Mouse (Mus musculus): ENCODE results near the gene Tifa. TPM values are rescaled to one million over a fixed set of nuclear protein-coding genes. Genes with fewer than 3 reads are reported as not detected.

The Tifa gene
- total and polyA plus RNA-seq, 2 experiments from 2014 or later, result 1.9 to 3.8 TPM

DNA sequence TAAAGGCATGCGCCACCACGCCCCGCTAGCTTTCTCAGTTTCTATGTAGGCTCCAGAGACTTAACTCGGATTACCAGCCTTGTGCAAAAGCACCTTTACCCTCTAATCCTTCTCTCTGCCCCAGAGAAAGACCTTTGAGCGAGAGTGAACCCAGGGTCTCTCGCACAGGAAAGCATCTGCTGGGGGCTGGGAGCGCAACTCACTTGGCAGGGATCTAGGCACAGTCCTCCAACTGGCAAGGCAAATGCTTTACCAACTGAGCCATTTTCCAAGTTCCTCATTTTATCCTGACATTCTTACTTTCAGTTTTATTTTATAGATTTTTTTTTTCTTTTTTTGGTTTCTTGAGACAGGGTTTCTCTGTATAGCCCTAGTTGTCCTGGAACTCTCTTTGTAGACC lies 3.4 kb downstream of the Tifa start:
- Histone ChIP-seq H3K27ac (no peak overlapping the region), H3K4me2 (ENCODE audit: low read depth, low read length) (no peak overlapping the region), H3K27me3 (ENCODE audit: insufficient read depth, low read length) (peaks cover 6% of the 10 kb centered on the region; the same call in 1 of the 2 replicates), H3K36me3 (ENCODE audit: insufficient read depth, low read length) (no peaks in the 10 kb centered on the region), H3K4me3 (ENCODE audit: low read length) (no peak overlapping the region), H3K9ac (replicated peaks; ENCODE audit: low read length) (no peak overlapping the region), H3K4me1 (ENCODE audit: insufficient read depth, low read length) (0 out of 2 replicates have a peak, but pooled peaks cover 6% of the 10 kb centered on the region), H3K9me3 (ENCODE audit: low read length) (no peaks in the 10 kb centered on the region)
- no peak for ATAC-seq
- DNase-seq (ENCODE audit: low spot score), result no peak
- no peak for TF ChIP-seq CTCF (IDR thresholded peaks at IDR 0.05; ENCODE audit: low read depth)
- 77% methylated on average over 7 of the region's 7 CpGs for WGBS

DNA sequence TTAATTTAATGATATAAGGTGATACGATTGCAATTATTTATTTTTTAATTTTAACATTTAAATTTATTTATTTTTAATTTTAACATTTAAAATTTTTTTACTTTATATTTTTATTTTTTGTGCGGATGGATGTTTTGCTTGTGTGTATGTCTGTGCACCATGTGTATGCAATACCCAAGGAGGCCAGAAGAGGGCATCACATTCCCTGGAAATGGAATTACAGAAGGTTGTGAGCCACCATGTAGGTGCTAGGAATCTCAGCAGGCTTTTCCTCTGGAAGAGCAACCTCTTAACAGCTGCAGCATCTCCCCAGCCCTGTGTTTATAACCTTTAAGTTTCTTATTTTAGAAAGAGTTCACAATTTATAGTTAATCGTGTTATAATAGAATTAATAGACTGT lies 6.2 kb downstream of the Tifa start:
- no peak for DNase-seq (ENCODE audit: low spot score)
- no peaks in the 10 kb centered on the region for H3K4me1 ChIP-seq (ENCODE audit: insufficient read depth, low read length)
- H3K36me3 ChIP-seq (ENCODE audit: insufficient read depth, low read length), result no peaks in the 10 kb centered on the region
- WGBS, result 93% methylated on average over 3 of the region's 3 CpGs
- no peak overlapping the region for H3K4me3 ChIP-seq (ENCODE audit: low read length)
- H3K9ac ChIP-seq (replicated peaks; ENCODE audit: low read length), result no peak overlapping the region
- TF ChIP-seq CTCF (IDR thresholded peaks at IDR 0.05; ENCODE audit: low read depth), result peak; percentile 15; the same call in 1 of the 2 replicates
- H3K9me3 ChIP-seq (ENCODE audit: low read length), result no peaks in the 10 kb centered on the region
- H3K27me3 ChIP-seq (ENCODE audit: insufficient read depth, low read length), result no peaks in the 10 kb centered on the region
- H3K27ac ChIP-seq, result no peak overlapping the region
- ATAC-seq, result no peak
- no peak overlapping the region for H3K4me2 ChIP-seq (ENCODE audit: low read depth, low read length)

DNA sequence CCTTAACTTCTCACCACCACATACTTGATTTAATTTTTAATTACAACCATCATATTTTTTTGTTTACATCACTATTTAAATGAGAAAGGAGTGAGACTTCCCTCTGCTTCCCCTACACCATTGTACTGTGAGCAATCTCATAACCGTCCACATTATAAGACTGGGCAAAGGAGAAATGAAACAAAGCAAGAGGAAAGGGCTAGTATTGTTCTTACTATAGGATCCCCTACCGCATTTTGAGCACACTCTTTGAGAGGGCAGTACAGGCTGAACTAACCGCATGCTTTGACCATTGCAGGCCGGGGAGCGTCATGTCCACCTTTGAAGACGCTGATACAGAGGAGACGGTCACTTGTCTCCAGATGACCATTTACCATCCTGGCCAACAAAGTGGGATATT lies 6.7 kb downstream of the Tifa start:
- TF ChIP-seq CTCF (IDR thresholded peaks at IDR 0.05; ENCODE audit: low read depth), result no peak
- no peaks in the 10 kb centered on the region for H3K9me3 ChIP-seq (ENCODE audit: low read length)
- WGBS, result 96% methylated on average over 7 of the region's 7 CpGs

DNA sequence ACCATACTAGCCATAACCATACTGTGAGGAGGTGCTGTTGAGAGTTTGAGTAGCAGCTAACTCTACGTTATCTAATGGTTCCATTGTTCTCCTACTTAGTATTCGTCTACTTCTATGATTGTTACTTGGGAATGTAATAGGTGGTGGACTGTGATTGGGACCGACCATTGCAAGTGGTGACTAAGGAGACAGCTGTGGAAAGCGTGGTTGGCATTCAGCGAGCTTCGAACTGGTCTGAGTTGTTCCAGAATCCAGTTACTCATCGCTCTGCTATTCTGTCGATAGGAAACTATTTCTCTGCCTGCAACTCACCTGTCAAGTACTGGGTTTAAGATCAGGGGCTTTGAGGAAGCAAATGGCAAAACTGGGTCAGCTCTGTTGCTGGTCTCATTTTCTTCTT lies 11.6 kb downstream of the Tifa start:
- Histone ChIP-seq H3K9ac (replicated peaks; ENCODE audit: low read length) (no peak overlapping the region), H3K4me3 (ENCODE audit: low read length) (no peak overlapping the region), H3K27ac (no peak overlapping the region), H3K9me3 (ENCODE audit: low read length) (no peaks in the 10 kb centered on the region), H3K36me3 (ENCODE audit: insufficient read depth, low read length) (peaks cover 2% of the 10 kb centered on the region; the same call in 1 of the 2 replicates), H3K27me3 (ENCODE audit: insufficient read depth, low read length) (no peaks in the 10 kb centered on the region), H3K4me1 (ENCODE audit: insufficient read depth, low read length) (no peaks in the 10 kb centered on the region), H3K4me2 (ENCODE audit: low read depth, low read length) (no peak overlapping the region)
- ATAC-seq, result no peak
- TF ChIP-seq CTCF (IDR thresholded peaks at IDR 0.05; ENCODE audit: low read depth), result no peak
- DNase-seq (ENCODE audit: low spot score), result no peak
- 93% methylated on average over 8 of the region's 8 CpGs for WGBS

More for the DNA sequence above, 6.7 kb downstream of the Tifa start:
- Histone ChIP-seq H3K4me3 (ENCODE audit: low read length) (no peak overlapping the region), H3K9ac (replicated peaks; ENCODE audit: low read length) (no peak overlapping the region), H3K27ac (no peak overlapping the region), H3K4me2 (ENCODE audit: low read depth, low read length) (no peak overlapping the region), H3K36me3 (ENCODE audit: insufficient read depth, low read length) (no peaks in the 10 kb centered on the region), H3K4me1 (ENCODE audit: insufficient read depth, low read length) (no peaks in the 10 kb centered on the region), H3K27me3 (ENCODE audit: insufficient read depth, low read length) (no peaks in the 10 kb centered on the region)
- ATAC-seq (no peak), DNase-seq (ENCODE audit: low spot score) (no peak)

DNA sequence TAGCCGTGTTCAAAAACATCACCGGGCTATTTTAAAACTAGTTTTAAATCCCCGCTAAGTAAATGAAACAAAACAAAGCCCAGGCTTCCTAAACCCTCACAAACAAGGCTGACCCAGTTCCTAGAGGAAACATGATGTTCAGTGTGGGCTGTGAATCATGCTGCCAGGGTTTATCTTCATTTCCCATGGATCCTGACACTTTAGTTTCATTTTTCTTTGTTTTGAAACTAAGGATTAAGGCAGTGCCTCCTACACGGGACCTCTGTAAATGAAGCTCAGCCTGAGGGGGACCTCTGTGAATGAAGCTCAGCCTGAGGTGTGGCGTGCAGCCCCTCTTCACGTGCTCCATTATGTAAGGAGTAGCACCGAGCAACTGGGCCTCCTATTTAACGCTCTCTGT lies 13.2 kb downstream of the Tifa start:
- DNase-seq (ENCODE audit: low spot score) (no peak), ATAC-seq (no peak)
- WGBS, result 60% methylated on average over 8 of the region's 8 CpGs
- no peaks in the 10 kb centered on the region for H3K27me3 ChIP-seq (ENCODE audit: insufficient read depth, low read length)
- TF ChIP-seq CTCF (IDR thresholded peaks at IDR 0.05; ENCODE audit: low read depth), result no peak
- no peaks in the 10 kb centered on the region for H3K9me3 ChIP-seq (ENCODE audit: low read length)
- H3K36me3 ChIP-seq (ENCODE audit: insufficient read depth, low read length), result peaks cover 8% of the 10 kb centered on the region; the same call in 1 of the 2 replicates
- no peak overlapping the region for H3K9ac ChIP-seq (replicated peaks; ENCODE audit: low read length)
- H3K4me1 ChIP-seq (ENCODE audit: insufficient read depth, low read length), result no peaks in the 10 kb centered on the region
- H3K4me3 ChIP-seq (ENCODE audit: low read length), result no peak overlapping the region
- no peak overlapping the region for H3K27ac ChIP-seq
- 0 out of 2 replicates have a peak overlapping the region, but pooled peaks have one; percentile 6 for H3K4me2 ChIP-seq (ENCODE audit: low read depth, low read length)

DNA sequence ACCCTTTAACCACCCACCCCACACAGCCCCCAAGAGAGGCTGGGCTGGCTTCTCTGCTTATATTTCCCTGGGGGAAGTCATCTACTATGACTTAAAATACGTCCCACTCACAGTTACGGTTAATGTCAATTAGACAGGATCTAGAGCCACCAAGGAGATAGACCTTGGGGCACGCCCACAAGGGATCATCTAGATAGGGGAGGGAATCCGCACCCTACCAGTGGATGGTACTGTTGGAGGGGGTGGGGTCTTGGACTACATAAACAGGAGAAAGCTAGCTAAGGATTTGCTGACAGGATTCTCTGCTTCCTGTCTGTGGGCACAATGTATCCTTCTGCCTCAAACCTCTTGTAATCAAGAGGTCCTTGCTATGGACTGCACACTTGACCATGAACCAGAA lies 14.8 kb downstream of the Tifa start:
- H3K36me3 ChIP-seq (ENCODE audit: insufficient read depth, low read length), result peaks cover 25% of the 10 kb centered on the region; the same call in 1 of the 2 replicates
- no peaks in the 10 kb centered on the region for H3K9me3 ChIP-seq (ENCODE audit: low read length)
- H3K4me2 ChIP-seq (ENCODE audit: low read depth, low read length), result no peak overlapping the region
- H3K27ac ChIP-seq, result no peak overlapping the region
- no peak overlapping the region for H3K4me3 ChIP-seq (ENCODE audit: low read length)
- DNase-seq (ENCODE audit: low spot score) (no peak), ATAC-seq (no peak)
- no peaks in the 10 kb centered on the region for H3K4me1 ChIP-seq (ENCODE audit: insufficient read depth, low read length)
- H3K27me3 ChIP-seq (ENCODE audit: insufficient read depth, low read length), result no peaks in the 10 kb centered on the region
- TF ChIP-seq CTCF (IDR thresholded peaks at IDR 0.05; ENCODE audit: low read depth), result no peak
- WGBS, result 89% methylated on average over 4 of the region's 4 CpGs
- H3K9ac ChIP-seq (replicated peaks; ENCODE audit: low read length), result no peak overlapping the region

DNA sequence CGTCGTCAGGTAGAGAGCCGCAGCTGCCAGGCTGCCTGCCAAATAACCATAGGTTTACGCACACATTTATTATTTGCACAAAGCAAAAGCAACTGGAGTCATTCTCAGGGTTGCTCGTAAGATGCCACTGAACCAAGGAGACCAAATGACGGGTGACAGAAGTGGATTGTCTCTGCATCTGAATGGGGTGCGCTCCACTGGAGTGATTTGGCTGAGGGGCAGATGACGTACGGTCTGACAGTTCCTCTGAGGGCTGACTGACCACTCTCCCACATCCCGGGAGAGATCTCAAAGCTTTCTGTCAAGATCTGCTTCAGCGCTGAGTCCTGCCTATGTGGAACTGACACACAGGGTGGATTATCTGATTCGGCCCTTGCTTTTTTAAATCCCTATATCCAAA lies 15.5 kb downstream of the Tifa start:
- H3K9ac ChIP-seq (replicated peaks; ENCODE audit: low read length), result no peak overlapping the region
- ATAC-seq, result no peak
- no peak overlapping the region for H3K4me3 ChIP-seq (ENCODE audit: low read length)
- WGBS, result 68% methylated on average over 12 of the region's 12 CpGs
- H3K4me1 ChIP-seq (ENCODE audit: insufficient read depth, low read length), result no peaks in the 10 kb centered on the region
- H3K36me3 ChIP-seq (ENCODE audit: insufficient read depth, low read length), result peaks cover 30% of the 10 kb centered on the region; the same call in 1 of the 2 replicates
- TF ChIP-seq CTCF (IDR thresholded peaks at IDR 0.05; ENCODE audit: low read depth), result no peak
- no peak overlapping the region for H3K4me2 ChIP-seq (ENCODE audit: low read depth, low read length)
- H3K9me3 ChIP-seq (ENCODE audit: low read length), result no peaks in the 10 kb centered on the region
- H3K27me3 ChIP-seq (ENCODE audit: insufficient read depth, low read length), result no peaks in the 10 kb centered on the region
- H3K27ac ChIP-seq, result no peak overlapping the region
- DNase-seq (ENCODE audit: low spot score), result no peak

Measured in hindbrain, postnatal 0 days (tissue).